Mouse (Mus musculus) neural tube, embryonic 15.5 days (tissue): Measurements from ENCODE around the gene Elf4. TPM values are rescaled to one million over a fixed set of nuclear protein-coding genes. Genes with fewer than 3 reads are reported as not detected.

Experiments
- ATAC-seq: fragments of 200-750 bp; cut with Nextera tagmentation; 2 replicates; pipeline ENCODE4 v1.8.0; 2017; ENCODE audit warnings: mild to moderate bottlenecking, moderate TSS enrichment, moderate library complexity; ENCODE audit not compliant: low FRiP score
- H3K27ac ChIP-seq: fragments of 300-500 bp; sonication (generic); replicated peaks from 2 replicates; pipeline ENCODE4 v1.5.1; 2015; ENCODE audit warnings: mild to moderate bottlenecking, inconsistent platforms
- H3K27me3 ChIP-seq: fragments of 300-500 bp; sonication (generic); replicated peaks from 2 replicates; pipeline ENCODE4 v1.6.1; 2015; ENCODE audit warnings: inconsistent platforms
- H3K36me3 ChIP-seq: fragments of 300-500 bp; sonication (generic); 2 replicates; pipeline ENCODE4 v1.6.1; 2015; ENCODE audit warnings: inconsistent platforms
- H3K4me1 ChIP-seq: fragments of 300-500 bp; sonication (generic); 2 replicates; pipeline ENCODE4 v1.6.1; 2015; ENCODE audit warnings: inconsistent platforms
- H3K4me2 ChIP-seq: fragments of 300-500 bp; sonication (generic); 2 replicates; pipeline ENCODE4 v1.6.1; 2015; ENCODE audit warnings: inconsistent platforms, mild to moderate bottlenecking, moderate library complexity
- H3K4me3 ChIP-seq: fragments of 300-500 bp; sonication (generic); replicated peaks from 2 replicates; pipeline ENCODE4 v1.5.1; 2015; ENCODE audit warnings: mild to moderate bottlenecking, inconsistent platforms
- H3K9ac ChIP-seq: fragments of 300-500 bp; sonication (generic); replicated peaks from 2 replicates; pipeline ENCODE4 v1.6.1; 2015; ENCODE audit warnings: mild to moderate bottlenecking, inconsistent platforms
- H3K9me3 ChIP-seq: fragments of 300-500 bp; sonication (generic); replicated peaks from 2 replicates; pipeline ENCODE4 v1.6.1; 2016; ENCODE audit warnings: inconsistent platforms
- WGBS: fragments of 180-500 bp; shearing (Covaris S2); methylation state at CpG from one replicate; pipeline ENCODE4 v1.1.7; 2015; ENCODE audit warnings: mixed read lengths; 5-methylcytosine and 5-hydroxymethylcytosine counted together
- polyA plus RNA-seq: library from polyadenylated mRNA; unstranded; fragments of >200 nt; fragmentation: Nextera tagmentation; extraction: Ambion mirVana; gene quantifications from 2 replicates; pipeline ENCODE4 v1.2.1, GENCODE M21; 2015

Gene Elf4
- 0.74 and 2.5 TPM in 2 replicates for polyA plus RNA-seq

GRCm38 (mm10) chrX:48462754-48463507, at the start of gene Elf4:
Gene Elf4 (minus strand): TSS chrX:48463132.
- Histone ChIP-seq H3K4me1 (peaks cover 8% of the 10 kb centered on the region; the same call in 1 of the 2 replicates), H3K9me3 (no peaks in the 10 kb centered on the region), H3K4me2 (peak within 1 kb of the TSS; percentile 72), H3K9ac (peak within 1 kb of the TSS; percentile 37; the same call in 1 of the 2 replicates), H3K27me3 (no peaks in the 10 kb centered on the region), H3K36me3 (no peaks in the 10 kb centered on the region), H3K4me3 (peak within 1 kb of the TSS; percentile 38), H3K27ac (no peak within 1 kb of the TSS)
- ATAC-seq, result peak; percentile 86; the same call in 1 of the 2 replicates
- 18% methylated on average over 38 of the region's 38 CpGs for WGBS

- WGBS, result 91% methylated on average over 8 of the region's 8 CpGs
- Histone ChIP-seq H3K4me1 (no peaks in the 10 kb centered on the region), H3K27ac (no peak overlapping the region), H3K36me3 (peaks cover 13% of the 10 kb centered on the region; the same call in 1 of the 2 replicates), H3K4me2 (no peak overlapping the region), H3K4me3 (no peak overlapping the region), H3K9me3 (no peaks in the 10 kb centered on the region), H3K27me3 (no peaks in the 10 kb centered on the region), H3K9ac (no peak overlapping the region)
- no peak for ATAC-seq
These were observed 30.8 kb upstream of the Elf4 start for GRCm38 (mm10) chrX:48493763-48494162.

- H3K4me2 ChIP-seq, result no peak overlapping the region
- H3K9ac ChIP-seq, result no peak overlapping the region
- peaks cover 18% of the 10 kb centered on the region for H3K36me3 ChIP-seq
- H3K27ac ChIP-seq, result no peak overlapping the region
- H3K27me3 ChIP-seq, result no peaks in the 10 kb centered on the region
- no peaks in the 10 kb centered on the region for H3K4me1 ChIP-seq
- ATAC-seq, result no peak
- H3K4me3 ChIP-seq, result no peak overlapping the region
- 96% methylated on average over 7 of the region's 7 CpGs for WGBS
- no peaks in the 10 kb centered on the region for H3K9me3 ChIP-seq
These were observed 18.8 kb upstream of the Elf4 start for GRCm38 (mm10) chrX:48481687-48482086.

- Histone ChIP-seq H3K27me3 (no peaks in the 10 kb centered on the region), H3K27ac (no peak overlapping the region), H3K36me3 (peaks cover 21% of the 10 kb centered on the region), H3K4me2 (no peak overlapping the region), H3K9ac (no peak overlapping the region), H3K4me3 (no peak overlapping the region), H3K4me1 (no peaks in the 10 kb centered on the region), H3K9me3 (no peaks in the 10 kb centered on the region)
- whole genome bisulfite sequencing, result 87% methylated on average over 4 of the region's 4 CpGs
- no peak for ATAC-seq
These were observed 18.2 kb upstream of the Elf4 start for GRCm38 (mm10) chrX:48481095-48481494.

- Histone ChIP-seq H3K9me3 (no peaks in the 10 kb centered on the region), H3K4me3 (no peak overlapping the region), H3K4me1 (peaks cover 6% of the 10 kb centered on the region; the same call in 1 of the 2 replicates), H3K4me2 (no peak overlapping the region), H3K27ac (no peak overlapping the region), H3K9ac (no peak overlapping the region), H3K27me3 (no peaks in the 10 kb centered on the region), H3K36me3 (no peaks in the 10 kb centered on the region)
- no peak for ATAC-seq
- 95% methylated on average over 3 of the region's 3 CpGs for WGBS
These were observed 4.5 kb upstream of the Elf4 start for GRCm38 (mm10) chrX:48467355-48467946.

- Histone ChIP-seq H3K27me3 (no peaks in the 10 kb centered on the region), H3K4me3 (no peak overlapping the region), H3K27ac (no peak overlapping the region), H3K9me3 (no peaks in the 10 kb centered on the region), H3K4me2 (no peak overlapping the region), H3K9ac (no peak overlapping the region), H3K36me3 (no peaks in the 10 kb centered on the region), H3K4me1 (peaks cover 8% of the 10 kb centered on the region; the same call in 1 of the 2 replicates)
- ATAC-seq, result no peak
- 86% methylated on average over 2 of the region's 2 CpGs for WGBS
These were observed 3.2 kb upstream of the Elf4 start for GRCm38 (mm10) chrX:48466174-48466573.

GRCm38 (mm10) chrX:48464436-48464835, 1.5 kb upstream of the Elf4 start:
- WGBS, result 94% methylated on average over 6 of the region's 6 CpGs
- ATAC-seq, result no peak
- Histone ChIP-seq H3K4me3 (no peak overlapping the region), H3K27ac (no peak overlapping the region), H3K4me1 (peaks cover 8% of the 10 kb centered on the region; the same call in 1 of the 2 replicates), H3K4me2 (no peak overlapping the region), H3K9me3 (no peaks in the 10 kb centered on the region), H3K9ac (no peak overlapping the region), H3K27me3 (no peaks in the 10 kb centered on the region), H3K36me3 (no peaks in the 10 kb centered on the region)

- no peaks in the 10 kb centered on the region for H3K9me3 ChIP-seq
- 87% methylated on average over 4 of the region's 4 CpGs for WGBS
- H3K27ac ChIP-seq, result no peak overlapping the region
- H3K4me2 ChIP-seq, result no peak overlapping the region
- ATAC-seq, result no peak
- H3K4me3 ChIP-seq, result no peak overlapping the region
- peaks cover 8% of the 10 kb centered on the region; the same call in 1 of the 2 replicates for H3K4me1 ChIP-seq
- H3K9ac ChIP-seq, result no peak overlapping the region
- no peaks in the 10 kb centered on the region for H3K36me3 ChIP-seq
- no peaks in the 10 kb centered on the region for H3K27me3 ChIP-seq
These were observed 704 bp upstream of the Elf4 start for GRCm38 (mm10) chrX:48463636-48464035.

- Histone ChIP-seq H3K4me1 (peaks cover 8% of the 10 kb centered on the region; the same call in 1 of the 2 replicates), H3K9ac (no peak overlapping the region), H3K4me2 (peak overlapping the region; percentile 72), H3K27me3 (no peaks in the 10 kb centered on the region), H3K9me3 (no peaks in the 10 kb centered on the region), H3K27ac (no peak overlapping the region), H3K4me3 (peak overlapping the region; percentile 38), H3K36me3 (no peaks in the 10 kb centered on the region)
- 41% methylated on average over 4 of the region's 4 CpGs for WGBS
- ATAC-seq, result no peak; the same call in 1 of the 2 replicates
These were observed 635 bp downstream of the Elf4 start for GRCm38 (mm10) chrX:48462297-48462696.

GRCm38 (mm10) chrX:48461006-48461405, 1.9 kb downstream of the Elf4 start:
- Histone ChIP-seq H3K4me2 (no peak overlapping the region), H3K9ac (no peak overlapping the region), H3K4me3 (no peak overlapping the region), H3K27ac (no peak overlapping the region), H3K27me3 (no peaks in the 10 kb centered on the region), H3K9me3 (no peaks in the 10 kb centered on the region), H3K4me1 (peaks cover 8% of the 10 kb centered on the region; the same call in 1 of the 2 replicates), H3K36me3 (no peaks in the 10 kb centered on the region)
- no peak for ATAC-seq
- 73% methylated on average over 4 of the region's 4 CpGs for WGBS

- Histone ChIP-seq H3K4me1 (peaks cover 8% of the 10 kb centered on the region; the same call in 1 of the 2 replicates), H3K27me3 (no peaks in the 10 kb centered on the region)
- no peak for ATAC-seq
These were observed 2.4 kb downstream of the Elf4 start for GRCm38 (mm10) chrX:48460496-48460895.

GRCm38 (mm10) chrX:48456956-48457355, 6.0 kb downstream of the Elf4 start:
- H3K27me3 ChIP-seq, result peaks cover 15% of the 10 kb centered on the region
- no peak overlapping the region for H3K27ac ChIP-seq
- no peak overlapping the region for H3K4me2 ChIP-seq
- no peak overlapping the region for H3K4me3 ChIP-seq
- peaks cover 3% of the 10 kb centered on the region; the same call in 1 of the 2 replicates for H3K4me1 ChIP-seq
- H3K9ac ChIP-seq, result no peak overlapping the region
- no peaks in the 10 kb centered on the region for H3K36me3 ChIP-seq
- ATAC-seq, result no peak
- WGBS, result 70% methylated on average over 6 of the region's 6 CpGs
- no peaks in the 10 kb centered on the region for H3K9me3 ChIP-seq

More at GRCm38 (mm10) chrX:48460496-48460895, 2.4 kb downstream of the Elf4 start:
- no peak overlapping the region for H3K4me2 ChIP-seq
- 91% methylated on average over 7 of the region's 7 CpGs for WGBS
- no peak overlapping the region for H3K4me3 ChIP-seq
- H3K27ac ChIP-seq, result no peak overlapping the region
- no peaks in the 10 kb centered on the region for H3K36me3 ChIP-seq
- no peak overlapping the region for H3K9ac ChIP-seq
- no peaks in the 10 kb centered on the region for H3K9me3 ChIP-seq
